Mouse (Mus musculus): Measurements from ENCODE around the gene Tcap. TPM values are rescaled to one million over a fixed set of nuclear protein-coding genes. Genes with fewer than 3 reads are reported as not detected.
A peak's percentile ranks its signal among the peaks of the same experiment; 100 is the strongest.

Gene Tcap
- 1,000 to 10,000 TPM; 1,084 to 2,520 TPM for total RNA-seq (2021)

- intact Hi-C loops (cut with DNase I) = no loop called here
- DNase-seq (ENCODE audit: low spot score) = no peak
Measured at GRCm38 (mm10) chr11:98383261-98384030, at the start of gene Tcap. Tcap (plus strand) TSS chr11:98383811.

- intact Hi-C loops (cut with DNase I) = no loop called here
- no peak for DNase-seq (ENCODE audit: low spot score)
Measured at GRCm38 (mm10) chr11:98333981-98334741, 49.5 kb upstream of the Tcap start.

GRCm38 (mm10) chr11:98335250-98335649, 48.4 kb upstream of the Tcap start:
- intact Hi-C loops (cut with DNase I) = no loop called here
- no peak for DNase-seq (ENCODE audit: low spot score)

- no peak for DNase-seq (ENCODE audit: low spot score)
- intact Hi-C loops (cut with DNase I) = no loop called here
Measured at GRCm38 (mm10) chr11:98336245-98337107, 47.1 kb upstream of the Tcap start.

GRCm38 (mm10) chr11:98338507-98338961, 45.1 kb upstream of the Tcap start:
- no peak for DNase-seq (ENCODE audit: low spot score)
- intact Hi-C loops (cut with DNase I) = no loop called here

GRCm38 (mm10) chr11:98339071-98339501, 44.5 kb upstream of the Tcap start:
- DNase-seq (ENCODE audit: low spot score) = no peak

GRCm38 (mm10) chr11:98339679-98340287, 43.8 kb upstream of the Tcap start:
- intact Hi-C loops (cut with DNase I) = no loop called here

More at GRCm38 (mm10) chr11:98339071-98339501, 44.5 kb upstream of the Tcap start:
- intact Hi-C loops (cut with DNase I) = no loop called here

GRCm38 (mm10) chr11:98340597-98340996, 43.0 kb upstream of the Tcap start:
- DNase-seq (ENCODE audit: low spot score) = no peak
- intact Hi-C loops (cut with DNase I) = no loop called here

More at GRCm38 (mm10) chr11:98339679-98340287, 43.8 kb upstream of the Tcap start:
- DNase-seq (ENCODE audit: low spot score) = no peak

- no peak for DNase-seq (ENCODE audit: low spot score)
- intact Hi-C loops (cut with DNase I) = no loop called here
Measured at GRCm38 (mm10) chr11:98341174-98341573, 42.4 kb upstream of the Tcap start.

GRCm38 (mm10) chr11:98342000-98342945, 41.3 kb upstream of the Tcap start:
- intact Hi-C loops (cut with DNase I) = loop anchor here (1.0 to 2.0 kb wide), 4 partner anchors 31 to 115 kb away; partner anchors contain the start of gene Mien1
- peak; percentile 76 for DNase-seq (ENCODE audit: low spot score)

GRCm38 (mm10) chr11:98345253-98345652, 38.4 kb upstream of the Tcap start:
- peak; percentile 41 for DNase-seq (ENCODE audit: low spot score)
- intact Hi-C loops (cut with DNase I) = loop anchor here (1.0 kb wide), 1 partner anchor 80 kb away; no protein-coding TSS in a partner anchor

- intact Hi-C loops (cut with DNase I) = no loop called here
Measured at GRCm38 (mm10) chr11:98346168-98346567, 37.4 kb upstream of the Tcap start.

GRCm38 (mm10) chr11:98347385-98348082, 36.1 kb upstream of the Tcap start:
- intact Hi-C loops (cut with DNase I) = no loop called here
- DNase-seq (ENCODE audit: low spot score) = no peak

More at GRCm38 (mm10) chr11:98346168-98346567, 37.4 kb upstream of the Tcap start:
- no peak for DNase-seq (ENCODE audit: low spot score)

GRCm38 (mm10) chr11:98348083-98348961, 35.3 kb upstream of the Tcap start, which contains the start of gene Ppp1r1b:
Ppp1r1b (plus strand) TSS chr11:98348404.
- intact Hi-C loops (cut with DNase I) = no loop called here
- no peak for DNase-seq (ENCODE audit: low spot score)

GRCm38 (mm10) chr11:98349308-98349707, 34.3 kb upstream of the Tcap start:
- intact Hi-C loops (cut with DNase I) = no loop called here
- no peak for DNase-seq (ENCODE audit: low spot score)

- intact Hi-C loops (cut with DNase I) = no loop called here
- DNase-seq (ENCODE audit: low spot score) = no peak
Measured at GRCm38 (mm10) chr11:98352272-98352990, 31.2 kb upstream of the Tcap start.

Data from heart, postnatal 25 days (tissue).